Mouse (Mus musculus) MEL (cell line): ENCODE results near the gene Arnt2. TPM values are rescaled to one million over a fixed set of nuclear protein-coding genes. Genes with fewer than 3 reads are reported as not detected.

Experiments used
- DNase-seq: peaks from one replicate; pipeline ENCODE4 v3.0.0; 2011; ENCODE audit warnings: low read depth, low spot score
- H3K27ac ChIP-seq: 2 replicates; pipeline ENCODE4 v1.5.1; 2012; ENCODE audit warnings: low read depth, mild to moderate bottlenecking, control low read depth, low read length, moderate library complexity; ENCODE audit not compliant: control insufficient read depth
- H3K27me3 ChIP-seq, 2 experiments: fragments of 150-350 bp in 1 of 2; sonication (generic) in 1 of 2; 2 replicates each; pipeline ENCODE4 v1.6.1; 2012; ENCODE audit warnings: low read length in 2 of 2, mild to moderate bottlenecking in 2 of 2, improper control_type of control experiment in 1 of 2, moderate library complexity in 1 of 2; ENCODE audit not compliant: insufficient read depth in 2 of 2, control insufficient read depth in 1 of 2
- H3K36me3 ChIP-seq, 2 experiments: 2 replicates each; pipeline ENCODE4 v1.6.1; 2012 to 2014; ENCODE audit warnings: low read length in 2 of 2, improper control_type of control experiment in 1 of 2, inconsistent platforms in 1 of 2, mild to moderate bottlenecking in 1 of 2; ENCODE audit not compliant: insufficient read depth in 2 of 2, control insufficient read depth in 1 of 2
- H3K4me1 ChIP-seq, 2 experiments: fragments of 150-350 bp in 1 of 2; sonication (generic) in 1 of 2; 2 replicates each; pipeline ENCODE4 v1.6.1; 2012; ENCODE audit warnings: low read length in 2 of 2, improper control_type of control experiment in 1 of 2, mild to moderate bottlenecking in 1 of 2; ENCODE audit not compliant: insufficient read depth in 2 of 2, control insufficient read depth in 1 of 2
- H3K4me3 ChIP-seq, 2 experiments: fragments of 150-350 bp in 1 of 2; sonication (generic) in 1 of 2; 2 replicates each; pipeline ENCODE4 v1.5.1; 2012; ENCODE audit warnings: low read depth in 2 of 2, low read length in 2 of 2, mild to moderate bottlenecking in 2 of 2, moderate library complexity in 2 of 2, control low read depth in 1 of 2, improper control_type of control experiment in 1 of 2; ENCODE audit not compliant: control insufficient read depth in 1 of 2, insufficient read depth in 1 of 2
- H3K79me2 ChIP-seq: 2 replicates; pipeline ENCODE4 v1.6.1; 2012; ENCODE audit warnings: mild to moderate bottlenecking, low read length, moderate library complexity; ENCODE audit not compliant: control insufficient read depth, poor library complexity, insufficient read depth
- H3K9ac ChIP-seq: 2 replicates; pipeline ENCODE4 v1.6.1; 2012; ENCODE audit warnings: low read depth, mild to moderate bottlenecking, control low read depth, low read length, moderate library complexity; ENCODE audit not compliant: control insufficient read depth, poor library complexity, severe bottlenecking
- H3K9me3 ChIP-seq: fragments of 150-350 bp; sonication (generic); replicated peaks from 2 replicates; pipeline ENCODE4 v1.6.1; 2012; ENCODE audit warnings: mild to moderate bottlenecking, low read length, improper control_type of control experiment, moderate library complexity; ENCODE audit not compliant: insufficient read depth
- BHLHE40 ChIP-seq: IDR thresholded peaks from 2 replicates; pipeline ENCODE4 v1.6.1; 2012; ENCODE audit warnings: low read depth, mild to moderate bottlenecking, inconsistent platforms, low read length, improper control_type of control experiment, borderline replicate concordance
- CHD1 ChIP-seq: IDR thresholded peaks from 2 replicates; pipeline ENCODE4 v1.6.1; 2012; ENCODE audit warnings: low read depth, mild to moderate bottlenecking, inconsistent platforms, low read length, improper control_type of control experiment
- CTCF ChIP-seq, 3 experiments: IDR thresholded peaks in 2 of 3; conservative IDR thresholded peaks in 1 of 3; 2 replicates each; pipeline ENCODE4 v1.5.1; 2011 to 2012; ENCODE audit warnings: low read length in 3 of 3, low read depth in 2 of 3, mild to moderate bottlenecking in 2 of 3, improper control_type of control experiment in 1 of 3, inconsistent platforms in 1 of 3, mixed read lengths in 1 of 3, moderate library complexity in 1 of 3; ENCODE audit not compliant: control insufficient read depth in 1 of 3, insufficient read depth in 1 of 3, poor library complexity in 1 of 3, severe bottlenecking in 1 of 3
- E2F4 ChIP-seq: IDR thresholded peaks from 2 replicates; pipeline ENCODE4 v1.6.1; 2011; ENCODE audit warnings: low read depth, low read length, improper control_type of control experiment, borderline replicate concordance
- ELF1 ChIP-seq: IDR thresholded peaks from 2 replicates; pipeline ENCODE4 v1.6.1; 2014; ENCODE audit warnings: low read depth, mild to moderate bottlenecking, inconsistent platforms, low read length, improper control_type of control experiment, moderate library complexity
- GABPA ChIP-seq: IDR thresholded peaks from 2 replicates; pipeline ENCODE4 v1.6.1; 2012; ENCODE audit warnings: low read depth, mild to moderate bottlenecking, inconsistent platforms, low read length, improper control_type of control experiment, moderate library complexity
- GATA1 ChIP-seq: IDR thresholded peaks from 2 replicates; pipeline ENCODE4 v1.6.1; 2011; ENCODE audit warnings: low read depth, low read length, improper control_type of control experiment
- HCFC1 ChIP-seq: IDR thresholded peaks from 2 replicates; pipeline ENCODE4 v1.6.1; 2012; ENCODE audit warnings: low read depth, mild to moderate bottlenecking, inconsistent platforms, low read length, improper control_type of control experiment, moderate library complexity
- JUND ChIP-seq: IDR thresholded peaks from 2 replicates; pipeline ENCODE4 v1.6.1; 2011; ENCODE audit warnings: low read depth, mild to moderate bottlenecking, improper control_type of control experiment, low read length
- KAT2A ChIP-seq: conservative IDR thresholded peaks from 2 replicates; pipeline ENCODE4 v1.6.1; 2012; ENCODE audit warnings: low read depth, low read length, improper control_type of control experiment, inconsistent platforms
- MAFK ChIP-seq: IDR thresholded peaks from 2 replicates; pipeline ENCODE4 v1.6.1; 2011; ENCODE audit warnings: low read depth, mild to moderate bottlenecking, low read length, improper control_type of control experiment, borderline replicate concordance
- MAZ ChIP-seq: IDR thresholded peaks from 2 replicates; pipeline ENCODE4 v1.6.1; 2012; ENCODE audit warnings: low read depth, mild to moderate bottlenecking, inconsistent platforms, low read length, improper control_type of control experiment
- MEF2A ChIP-seq: IDR thresholded peaks from 2 replicates; pipeline ENCODE4 v1.6.1; 2014; ENCODE audit warnings: low read depth, mild to moderate bottlenecking, inconsistent platforms, low read length, improper control_type of control experiment; ENCODE audit not compliant: poor library complexity, insufficient replicate concordance, severe bottlenecking; ENCODE audit errors: extremely low read depth
- MXI1 ChIP-seq: IDR thresholded peaks from 2 replicates; pipeline ENCODE4 v1.6.1; 2011; ENCODE audit warnings: mild to moderate bottlenecking, low read depth, low read length, improper control_type of control experiment
- NRF1 ChIP-seq: IDR thresholded peaks from 2 replicates; pipeline ENCODE4 v1.6.1; 2014; ENCODE audit warnings: low read depth, mild to moderate bottlenecking, inconsistent platforms, low read length, improper control_type of control experiment, moderate library complexity; ENCODE audit not compliant: poor library complexity, insufficient read depth, severe bottlenecking
- POLR2AphosphoS2 ChIP-seq: IDR thresholded peaks from 2 replicates; pipeline ENCODE4 v1.6.1; 2011; ENCODE audit warnings: low read length, improper control_type of control experiment
- RAD21 ChIP-seq: IDR thresholded peaks from 2 replicates; pipeline ENCODE4 v1.6.1; 2011; ENCODE audit warnings: mild to moderate bottlenecking, low read depth, low read length, improper control_type of control experiment
- RCOR1 ChIP-seq: IDR thresholded peaks from 2 replicates; pipeline ENCODE4 v1.6.1; 2012; ENCODE audit warnings: low read depth, mild to moderate bottlenecking, inconsistent platforms, low read length, improper control_type of control experiment
- SIN3A ChIP-seq: IDR thresholded peaks from 2 replicates; pipeline ENCODE4 v1.6.1; 2012; ENCODE audit warnings: low read length, improper control_type of control experiment, inconsistent platforms
- TAL1 ChIP-seq: IDR thresholded peaks from 2 replicates; pipeline ENCODE4 v1.6.1; 2012; ENCODE audit warnings: mild to moderate bottlenecking, inconsistent platforms, low read length, moderate library complexity, mixed read lengths
- USF2 ChIP-seq, 2 experiments: IDR thresholded peaks; 2 replicates each; pipeline ENCODE4 v1.6.1; 2011 to 2012; ENCODE audit warnings: improper control_type of control experiment in 2 of 2, low read length in 2 of 2, borderline replicate concordance in 1 of 2, inconsistent platforms in 1 of 2, low read depth in 1 of 2, mild to moderate bottlenecking in 1 of 2; ENCODE audit not compliant: insufficient read depth in 1 of 2
- ZMIZ1 ChIP-seq: IDR thresholded peaks from 2 replicates; pipeline ENCODE4 v1.6.1; 2012; ENCODE audit warnings: low read depth, mild to moderate bottlenecking, inconsistent platforms, low read length, improper control_type of control experiment, moderate library complexity
- ZNF384 ChIP-seq: IDR thresholded peaks from 2 replicates; pipeline ENCODE4 v1.6.1; 2012; ENCODE audit warnings: low read depth, mild to moderate bottlenecking, inconsistent platforms, low read length, improper control_type of control experiment
- polyA plus RNA-seq, 2 experiments: library from polyadenylated mRNA; stranded (reverse) in 1 of 2; unstranded in 1 of 2; fragments of >175 nt in 1 of 2; fragments of >200 nt in 1 of 2; gene quantifications; 2 replicates each; pipeline versions ENCODE4 v1.2.1 to v1.2.4; 2012; ENCODE audit warnings: low replicate concordance in 2 of 2, low read depth in 1 of 2; ENCODE audit not compliant: insufficient read length in 2 of 2, insufficient read depth in 1 of 2, missing spikeins in 1 of 2
- total RNA-seq: library from RNA; depleted of rRNA; stranded (reverse); fragments of 300-350 nt; gene quantifications from 2 replicates; pipeline ENCODE4 v1.2.3, GENCODE M21; 2012

The Arnt2 gene
- total and polyA plus RNA-seq, 3 experiments: not detected

DNA sequence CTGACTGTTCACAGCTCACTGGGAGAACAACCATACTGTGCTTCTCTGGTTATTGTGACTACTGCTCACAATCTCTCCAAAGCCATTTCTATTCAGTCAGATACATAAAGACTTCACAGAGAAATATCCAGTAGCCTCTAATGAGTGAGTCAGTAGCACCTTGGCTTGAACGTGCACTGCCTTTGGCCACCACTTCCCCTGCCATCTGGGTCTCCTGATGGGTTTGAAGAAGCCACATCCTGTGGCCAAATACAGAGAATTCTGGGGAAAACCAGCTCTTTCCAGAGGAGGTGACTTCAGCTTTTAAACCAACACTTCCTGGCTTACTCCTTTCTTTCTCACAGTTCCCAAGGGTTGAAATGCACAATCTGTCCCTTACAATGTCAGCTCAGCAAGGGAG, 69.0 kb downstream of the Arnt2 start:
- H3K27ac ChIP-seq: no peak overlapping the region
- no peak overlapping the region for H3K9ac ChIP-seq
- DNase-seq: no peak
- no peaks in the 10 kb centered on the region for H3K27me3 ChIP-seq
- no peak overlapping the region for H3K4me3 ChIP-seq
- H3K79me2 ChIP-seq: no peaks in the 10 kb centered on the region
- no peaks in the 10 kb centered on the region for H3K36me3 ChIP-seq
- TF ChIP-seq GATA1 (no peak), ZNF384 (no peak)
- no peaks in the 10 kb centered on the region for H3K9me3 ChIP-seq
- no peaks in the 10 kb centered on the region for H3K4me1 ChIP-seq

GRCm38 (mm10) chr7:84339186-84339585, 70.8 kb downstream of the Arnt2 start:
- Histone ChIP-seq H3K9ac (no peak overlapping the region), H3K36me3 (no peaks in the 10 kb centered on the region), H3K9me3 (no peaks in the 10 kb centered on the region)

GRCm38 (mm10) chr7:84337768-84338167, 72.2 kb downstream of the Arnt2 start:
- no peak for DNase-seq
- Histone ChIP-seq H3K4me1 (no peaks in the 10 kb centered on the region), H3K36me3 (no peaks in the 10 kb centered on the region), H3K79me2 (no peaks in the 10 kb centered on the region), H3K9ac (no peak overlapping the region), H3K27ac (no peak overlapping the region), H3K4me3 (no peak overlapping the region), H3K9me3 (no peaks in the 10 kb centered on the region), H3K27me3 (no peaks in the 10 kb centered on the region)
- no peak for TF ChIP-seq MAFK
- no peak for TF ChIP-seq RAD21
- TF ChIP-seq NRF1: no peak
- TF ChIP-seq GABPA: no peak
- TF ChIP-seq RCOR1: no peak
- TF ChIP-seq E2F4: no peak
- no peak for TF ChIP-seq USF2 (IDR thresholded peaks at IDR 0.05; ENCODE audit: borderline replicate concordance in 1 of 2, insufficient read depth in 1 of 2, low read depth in 1 of 2, low read length in 2 of 2)
- TF ChIP-seq POLR2AphosphoS2: no peak
- TF ChIP-seq HCFC1: no peak
- TF ChIP-seq KAT2A: no peak
- TF ChIP-seq MEF2A: no peak
- no peak for TF ChIP-seq TAL1
- no peak for TF ChIP-seq CHD1
- no peak for TF ChIP-seq MAZ
- TF ChIP-seq ZMIZ1: no peak
- TF ChIP-seq JUND: no peak
- no peak for TF ChIP-seq CTCF (IDR thresholded peaks at IDR 0.05 in 2 of 3, conservative IDR thresholded peaks at IDR 0.05 in 1 of 3; ENCODE audit: control insufficient read depth in 1 of 3, insufficient read depth in 1 of 3, low read depth in 2 of 3, low read length in 3 of 3, poor library complexity in 1 of 3, severe bottlenecking in 1 of 3)

More at GRCm38 (mm10) chr7:84339186-84339585, 70.8 kb downstream of the Arnt2 start:
- Histone ChIP-seq H3K79me2 (no peaks in the 10 kb centered on the region), H3K4me1 (no peaks in the 10 kb centered on the region), H3K27ac (no peak overlapping the region), H3K4me3 (no peak overlapping the region), H3K27me3 (no peaks in the 10 kb centered on the region)
- no peak for TF ChIP-seq USF2 (IDR thresholded peaks at IDR 0.05; ENCODE audit: borderline replicate concordance in 1 of 2, insufficient read depth in 1 of 2, low read depth in 1 of 2, low read length in 2 of 2)
- no peak for TF ChIP-seq SIN3A
- TF ChIP-seq BHLHE40: no peak
- no peak for TF ChIP-seq RCOR1
- TF ChIP-seq HCFC1: no peak
- no peak for TF ChIP-seq MXI1
- TF ChIP-seq RAD21: no peak
- no peak for TF ChIP-seq ELF1
- no peak for DNase-seq
